Mouse (Mus musculus) B cell, adult 2 months (primary cell): ENCODE results near the gene Tmem270.

ENCODE experiments used
- DNase-seq, 2 experiments: peaks; one replicate each; pipeline ENCODE4 v3.0.0; 2022

Gene Tmem270

GRCm38 (mm10) chr5:134926726-134927125 is 20.2 kb upstream of the Tmem270 start:
- DNase-seq, result no peak

GRCm38 (mm10) chr5:134923141-134923540 is 16.6 kb upstream of the Tmem270 start:
- no peak for DNase-seq

DNA sequence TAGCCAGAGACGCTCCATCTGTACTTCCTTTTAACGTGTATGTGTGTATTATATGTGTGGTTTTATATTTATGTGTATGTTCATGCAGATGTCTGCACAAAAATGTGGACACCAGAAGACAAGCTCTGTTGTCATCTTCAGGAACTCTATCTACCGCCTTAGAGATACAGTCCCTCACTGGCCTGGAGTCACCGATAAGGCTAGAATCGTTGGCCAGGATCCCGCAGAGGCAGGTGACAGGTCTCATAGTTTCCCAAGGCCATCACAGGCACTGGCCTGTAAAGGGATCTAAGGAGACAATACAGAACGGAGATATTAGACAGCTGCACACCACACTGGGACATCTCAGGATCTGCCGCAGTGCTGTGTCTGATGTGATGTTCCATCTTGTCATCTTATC is 14.6 kb upstream of the Tmem270 start:
- no peak for DNase-seq

DNA sequence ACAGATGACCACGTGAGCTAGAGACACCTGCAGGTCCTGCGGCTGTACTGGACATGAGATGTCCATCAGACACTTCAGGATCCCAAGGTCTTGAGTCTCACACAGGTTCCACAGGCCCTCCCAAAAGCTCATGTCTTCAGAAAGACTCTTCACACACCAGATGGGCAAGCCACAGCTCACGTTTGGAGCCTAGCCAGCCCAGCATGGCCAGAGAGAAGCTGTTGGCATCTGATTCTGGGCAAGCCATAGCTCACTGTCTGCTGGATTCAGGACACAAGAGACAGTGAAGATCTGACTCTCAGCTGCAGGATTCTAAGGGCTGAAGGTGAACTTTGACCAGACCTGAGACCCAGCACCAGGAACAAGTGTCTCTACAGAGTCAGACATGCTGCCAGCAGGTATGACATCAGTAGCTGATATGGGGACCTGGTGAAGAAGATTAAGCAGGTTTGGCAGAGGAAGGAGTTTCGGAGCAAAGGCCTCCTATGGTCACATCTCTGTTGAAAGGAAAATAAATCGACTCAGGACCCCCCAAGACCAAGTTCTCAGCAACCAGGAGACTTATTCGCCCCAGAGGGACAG is 13.7 kb upstream of the Tmem270 start:
- DNase-seq, result no peak

DNA sequence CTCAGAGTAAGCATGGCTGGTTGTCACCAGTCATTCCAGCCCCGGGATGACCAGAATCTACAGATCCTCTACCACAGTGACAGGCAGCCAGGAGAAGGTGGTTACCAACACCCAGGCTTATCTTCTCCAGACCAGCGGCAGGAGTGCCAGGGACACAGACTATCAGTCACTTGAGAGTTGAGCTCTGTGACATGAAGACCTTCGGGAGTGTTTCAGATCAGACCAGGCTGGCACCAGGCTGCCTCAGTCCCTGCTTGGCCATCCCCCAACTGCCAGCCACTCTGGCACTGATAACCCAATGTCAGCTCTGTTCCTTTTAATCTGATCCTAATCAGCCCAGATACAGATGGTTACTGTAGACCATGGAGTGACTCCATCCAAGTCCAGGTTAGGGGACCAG is 12.6 kb upstream of the Tmem270 start:
- DNase-seq, result no peak

DNA sequence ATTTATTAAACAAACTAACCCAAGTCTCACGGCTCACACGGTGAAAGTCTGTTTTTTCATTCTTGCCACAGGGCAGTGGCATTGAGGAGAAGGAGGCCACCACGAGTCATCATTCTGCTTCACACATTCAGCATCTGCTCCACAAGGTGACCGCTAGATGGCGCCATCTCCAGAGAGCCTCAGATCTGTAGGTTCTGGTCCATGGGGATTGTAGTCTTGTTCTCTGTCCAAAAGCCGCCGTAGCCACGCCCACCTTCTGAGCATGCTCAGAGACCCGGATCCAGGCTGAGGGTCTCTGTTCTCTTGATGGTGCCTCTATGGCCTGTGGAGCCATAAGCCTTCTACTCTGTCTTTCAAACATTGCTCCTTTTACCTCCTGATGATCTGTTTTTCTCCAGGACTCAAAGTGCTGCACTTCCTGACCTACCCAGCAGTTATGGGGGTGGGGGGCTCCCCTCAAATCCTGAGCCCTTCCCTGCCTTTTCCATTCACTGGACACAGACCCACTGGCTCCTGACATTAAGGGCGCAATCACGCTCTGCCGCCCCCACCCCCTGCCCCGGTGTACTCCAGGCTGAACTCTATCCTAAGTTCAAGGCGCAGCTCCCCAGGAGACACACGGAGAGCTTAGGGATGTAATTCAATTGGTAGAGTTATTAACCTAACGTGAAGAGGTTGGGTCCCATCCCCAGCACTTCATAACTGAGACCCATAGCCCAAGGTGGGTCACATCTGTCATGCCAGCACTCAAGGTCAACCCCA is 11.7 kb upstream of the Tmem270 start:
- peak; percentile 65 to 67 for DNase-seq

DNA sequence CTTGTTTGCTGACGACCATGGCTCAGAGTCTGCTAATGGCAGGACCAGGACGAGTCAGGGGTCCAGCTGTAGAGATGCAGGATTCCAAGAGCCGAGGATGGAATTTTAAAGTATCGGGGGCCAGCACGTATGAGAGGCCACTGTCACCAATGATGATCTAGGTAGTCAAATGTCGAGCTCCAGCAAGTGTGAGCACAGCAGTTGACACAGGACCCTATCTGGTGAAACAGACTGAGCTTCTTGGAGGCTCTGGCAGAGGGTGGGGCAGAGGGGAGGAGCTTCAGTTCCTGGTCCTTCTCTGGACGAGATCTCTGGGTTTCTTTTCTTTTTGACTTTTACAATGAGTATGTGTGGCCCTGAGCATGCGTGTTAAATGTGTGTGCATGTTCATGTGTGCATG is 8.8 kb upstream of the Tmem270 start, which contains the start of gene Cldn13:
Gene Cldn13, minus strand, starts transcription at position 216 of the 400 bp plus-strand sequence.
- DNase-seq, result no peak

DNA sequence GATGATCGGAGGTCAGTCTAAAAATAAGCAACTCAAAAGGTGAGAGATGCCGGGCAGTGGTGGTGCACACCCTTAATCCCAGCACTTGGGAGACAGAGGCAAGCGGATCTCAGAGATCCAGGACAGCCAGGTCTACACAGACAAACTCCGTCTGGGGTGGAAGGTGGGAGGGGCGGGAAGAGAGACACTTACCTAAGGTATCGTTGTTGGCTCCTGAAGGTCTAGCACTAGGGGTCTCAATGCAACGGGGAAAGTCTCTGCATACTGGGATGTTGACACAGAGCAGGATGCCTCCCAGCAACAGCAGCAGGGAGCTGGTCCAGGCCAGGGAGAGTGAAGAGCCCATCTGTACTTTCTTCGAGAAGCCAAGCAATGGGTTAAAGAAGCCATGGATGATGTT is 8.0 kb upstream of the Tmem270 start:
- DNase-seq, result no peak

- no peak for DNase-seq
Measured at GRCm38 (mm10) chr5:134913753-134914152, 7.2 kb upstream of the Tmem270 start.

DNA sequence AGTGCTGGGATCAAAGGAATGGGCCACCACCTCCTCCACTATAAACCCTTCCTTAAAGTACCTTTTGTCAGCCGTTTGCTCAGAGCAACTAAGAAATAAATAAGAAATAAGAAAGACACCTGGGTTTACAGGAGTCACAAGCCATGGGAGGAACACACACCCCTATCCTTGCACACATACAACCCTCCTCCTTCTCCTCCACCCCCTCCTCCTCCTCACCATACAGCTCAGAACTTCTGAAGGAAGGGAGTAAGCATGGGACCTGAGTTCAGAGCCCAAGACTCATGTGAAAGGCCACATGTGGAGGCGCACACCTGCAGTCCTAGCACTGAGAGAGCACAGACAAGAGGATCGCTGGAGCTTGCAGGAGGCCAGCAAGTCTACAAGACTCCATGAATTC is 6.8 kb upstream of the Tmem270 start:
- no peak for DNase-seq

- no peak for DNase-seq
Measured at GRCm38 (mm10) chr5:134911901-134912300, 5.4 kb upstream of the Tmem270 start.

GRCm38 (mm10) chr5:134907135-134907534 is 602 bp upstream of the Tmem270 start:
- peak; percentile 72 to 75 for DNase-seq

DNA sequence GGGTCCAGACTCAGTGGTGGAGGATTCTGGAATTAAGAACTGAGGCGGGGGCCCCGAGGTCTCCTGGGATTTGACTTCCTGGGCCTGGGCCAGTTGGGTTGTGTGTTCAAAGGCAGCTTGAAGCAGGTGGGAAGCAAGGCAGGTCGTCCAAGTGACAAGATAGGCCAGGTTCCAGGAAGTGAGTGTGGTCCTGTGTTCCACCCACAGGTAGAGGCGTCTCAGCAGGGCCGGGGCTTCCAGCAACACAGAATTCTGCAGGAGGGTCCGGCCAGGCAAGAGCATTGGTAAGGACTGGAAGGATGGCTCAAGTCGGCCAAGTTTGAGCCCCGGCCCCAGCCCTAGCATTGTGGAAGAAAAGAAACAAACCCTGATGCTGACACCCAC is 4.9 kb downstream of the Tmem270 start:
- DNase-seq, result no peak

DNA sequence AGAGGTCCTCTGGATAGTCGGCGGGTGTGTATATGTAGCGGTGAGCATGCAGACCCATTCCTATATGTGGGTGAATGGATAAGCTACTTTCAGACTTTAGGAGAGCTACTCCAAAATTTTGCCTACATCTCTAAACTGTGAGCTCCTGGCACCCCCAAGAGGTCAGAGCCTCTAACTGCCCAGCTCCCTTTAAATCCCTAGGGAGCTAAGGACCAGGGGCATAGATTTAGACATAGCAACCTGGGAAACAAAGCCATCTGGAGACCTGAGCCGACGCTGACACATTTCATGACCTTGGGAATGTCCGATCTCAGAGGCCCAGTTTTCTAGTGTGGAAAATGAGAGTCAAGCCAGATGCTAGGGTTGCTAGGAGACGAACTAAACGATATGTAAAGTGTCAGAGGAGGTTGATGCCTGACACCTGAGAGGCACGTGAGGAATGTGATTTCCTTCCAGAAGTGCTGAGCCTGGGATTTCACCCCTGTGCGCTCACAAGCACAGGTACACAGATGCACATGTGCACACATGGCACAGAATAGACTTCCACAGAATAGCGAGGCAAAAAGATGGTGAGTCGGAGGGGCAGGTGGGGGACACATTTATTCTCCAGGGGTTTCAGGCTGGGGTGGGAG is 5.4 kb downstream of the Tmem270 start:
- DNase-seq, result no peak

DNA sequence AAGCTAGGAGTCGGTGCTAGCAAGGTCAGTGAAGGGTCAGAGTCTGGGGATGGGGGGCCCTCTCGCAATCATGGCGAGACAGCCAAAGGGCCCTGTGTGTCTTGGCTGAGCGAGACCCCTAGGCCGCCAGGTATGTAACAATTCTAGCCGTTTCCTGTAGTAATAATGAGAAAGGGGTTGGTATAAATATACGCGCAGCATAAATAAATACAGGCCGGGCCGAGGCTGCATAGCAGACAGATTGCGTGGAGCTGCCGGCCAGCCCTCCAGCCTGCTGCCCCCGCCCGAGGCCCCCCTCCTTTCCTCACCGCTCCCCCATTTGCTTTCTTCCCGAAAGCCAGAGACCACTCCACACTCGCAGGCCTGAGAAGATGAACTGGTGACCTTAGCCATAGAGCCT is 8.9 kb downstream of the Tmem270 start:
- no peak for DNase-seq

DNA sequence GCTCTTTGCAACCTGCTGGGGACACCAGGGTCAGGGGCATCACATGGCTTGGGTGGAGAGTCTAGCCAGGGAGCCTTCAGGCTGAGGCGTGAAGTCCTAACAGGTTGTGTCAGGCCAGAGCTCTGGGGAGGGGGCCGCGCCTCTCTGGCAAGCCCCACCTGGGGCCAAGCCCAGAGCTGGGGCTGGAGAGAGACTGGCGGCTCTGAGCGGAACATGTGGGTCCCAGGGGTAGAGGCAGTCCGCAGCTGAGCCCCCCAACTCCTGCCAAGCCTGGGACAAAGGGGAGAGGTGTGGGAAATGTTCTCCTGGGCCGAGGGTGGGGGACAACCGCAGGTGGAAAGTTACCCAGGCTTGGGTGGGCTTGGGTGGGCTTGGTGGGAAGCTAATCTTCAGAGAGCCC is 9.6 kb downstream of the Tmem270 start:
- DNase-seq, result no peak

- no peak for DNase-seq
Measured at GRCm38 (mm10) chr5:134895291-134895690, 11.2 kb downstream of the Tmem270 start.

DNA sequence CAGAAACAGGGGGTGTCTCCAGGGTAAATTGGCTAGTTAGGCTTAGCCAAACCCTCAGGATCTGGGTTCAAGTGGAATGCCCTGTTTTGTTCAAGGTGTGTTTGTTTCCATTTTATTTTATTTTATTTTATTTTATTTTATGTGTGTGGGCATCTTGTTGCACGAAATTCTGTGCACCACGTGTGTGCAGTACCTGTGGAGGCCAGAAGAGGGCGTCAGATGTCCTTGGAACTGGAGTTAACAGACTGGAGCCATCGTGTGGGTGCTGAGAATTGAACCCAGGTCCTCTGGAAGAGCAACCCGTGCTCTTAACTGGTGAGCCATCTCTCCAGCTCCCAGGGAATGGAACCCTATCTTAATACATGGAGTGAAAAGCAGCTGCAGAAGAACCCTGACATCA is 13.8 kb downstream of the Tmem270 start:
- no peak for DNase-seq

GRCm38 (mm10) chr5:134891552-134891951 is 15.0 kb downstream of the Tmem270 start:
- no peak for DNase-seq

DNA sequence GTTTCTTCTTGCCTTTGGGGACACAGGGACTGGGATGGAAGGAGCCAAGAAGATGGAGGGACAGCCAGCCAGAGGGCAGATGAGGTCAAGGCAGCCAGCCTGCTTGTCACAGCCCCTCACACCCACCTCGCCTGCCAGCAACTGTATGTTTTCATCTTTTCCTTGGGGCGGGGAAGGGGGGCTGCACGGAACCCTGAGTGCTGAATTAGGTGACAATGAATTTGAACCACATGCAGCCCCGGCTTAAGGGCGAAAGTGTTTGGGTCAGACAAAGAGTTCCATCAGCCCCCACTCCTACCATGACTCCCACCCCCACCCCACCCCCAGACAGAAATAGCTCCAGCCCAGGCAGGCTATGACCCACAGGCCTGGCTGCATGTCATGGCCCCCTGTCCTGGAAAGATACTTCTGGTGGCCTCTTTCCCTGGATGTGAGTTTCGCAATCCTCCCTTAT is 15.9 kb downstream of the Tmem270 start:
- no peak for DNase-seq

- DNase-seq, result no peak
Measured at GRCm38 (mm10) chr5:134888505-134888904, 18.0 kb downstream of the Tmem270 start.

DNA sequence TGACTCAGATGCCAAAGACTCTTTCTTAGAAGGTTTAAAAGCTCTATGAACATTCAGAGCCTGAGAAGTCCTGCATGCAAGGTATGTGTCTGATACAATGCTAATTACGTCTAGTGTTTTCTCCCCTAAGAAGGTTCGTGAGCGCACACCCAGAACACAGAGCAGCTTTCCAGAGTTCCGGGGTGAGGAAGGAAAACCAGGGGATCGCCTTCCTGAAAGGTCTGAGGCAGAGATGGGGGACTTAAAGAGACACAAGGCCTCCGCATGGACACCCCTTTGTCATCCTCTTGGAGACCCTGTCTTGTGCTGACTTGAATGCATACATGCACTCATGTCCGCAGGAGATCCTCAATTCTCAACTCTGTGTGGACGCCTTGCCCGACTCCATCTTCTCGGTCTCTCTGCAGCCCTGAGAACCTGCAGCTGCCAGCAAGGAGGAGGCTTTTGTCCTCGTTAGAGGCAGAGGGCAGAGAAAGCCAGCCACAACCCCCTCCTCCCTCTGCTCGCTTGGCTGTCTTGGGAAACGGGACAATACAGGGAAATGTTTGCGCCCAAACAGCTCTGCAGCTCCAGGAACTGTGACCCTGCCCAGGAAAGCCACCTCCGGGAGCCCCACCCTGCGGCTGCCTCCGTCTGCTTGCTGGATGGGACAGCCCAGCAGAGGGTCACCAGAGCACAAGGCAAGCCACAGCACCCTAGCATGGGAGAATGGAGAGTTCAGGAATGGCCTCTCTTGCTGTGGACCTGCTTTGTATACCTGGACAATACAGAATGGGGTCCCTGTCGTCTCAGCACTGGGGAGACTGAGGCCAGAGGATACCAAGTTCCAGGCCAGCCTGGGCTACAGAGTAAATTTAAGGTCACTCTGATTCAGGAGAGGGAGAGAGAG is 18.8 kb downstream of the Tmem270 start:
- DNase-seq, result no peak

- no peak for DNase-seq
Measured at GRCm38 (mm10) chr5:134883077-134883476, 23.5 kb downstream of the Tmem270 start.
